In the genomic region with DNA sequence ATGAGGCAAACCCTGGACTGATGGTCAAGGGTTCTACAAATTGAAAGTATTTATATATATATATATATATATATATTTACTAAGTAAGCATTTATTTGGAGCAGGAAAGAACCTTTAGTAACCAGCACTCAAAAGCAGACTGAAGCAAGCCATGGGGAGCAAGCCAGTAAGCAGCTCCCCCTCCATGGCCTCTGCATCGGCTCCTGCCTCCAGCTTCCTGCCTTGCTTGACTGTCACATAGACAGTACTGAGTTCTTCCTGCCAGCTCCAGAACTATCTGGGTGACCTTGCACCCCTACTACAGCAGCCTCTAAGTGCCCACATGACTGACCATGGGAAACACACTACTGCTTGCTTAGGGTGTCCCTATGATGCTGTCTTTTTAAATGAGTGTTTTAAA, we compare ENCODE assay signal across 20 mouse cellular contexts.
"Had no signal": no experiment of that assay in that cellular context is flagged by ENCODE, and none has a peak within 500 bp of the region (broad histone marks: within the 10 kb centered on the region; RNA-seq: fewer than 3 reads in every experiment).

No protein-coding gene starts in this region.

- DNase-seq: kidney, postnatal 14 days; kidney, postnatal 4 days; layer of hippocampus, adult 9-11 months; liver; lung, postnatal 10 days; right cerebral cortex, adult 18-20 months; right cerebral cortex, postnatal 14 days; right cerebral cortex, postnatal 4 days; thymus, adult 18-20 months; thymus, postnatal 36 days had no signal

- H3K27me3 ChIP-seq: limb, embryonic 13.5 days; liver, embryonic 12.5 days; liver, embryonic 15.5 days; lung, embryonic 15.5 days; midbrain, embryonic 12.5 days; midbrain, embryonic 15.5 days; neural tube, embryonic 12.5 days; neural tube, embryonic 15.5 days; stomach, embryonic 15.5 days had no signal

- H3K9me3 ChIP-seq: limb, embryonic 10.5 days; limb, embryonic 13.5 days; liver, embryonic 15.5 days; lung, embryonic 15.5 days; midbrain, embryonic 12.5 days; midbrain, embryonic 15.5 days; neural tube, embryonic 12.5 days; neural tube, embryonic 15.5 days; stomach, embryonic 15.5 days had no signal

- H3K9ac ChIP-seq: limb, embryonic 13.5 days; liver, embryonic 12.5 days; liver, embryonic 15.5 days; lung, embryonic 15.5 days; midbrain, embryonic 12.5 days; midbrain, embryonic 15.5 days; neural tube, embryonic 12.5 days; neural tube, embryonic 15.5 days; stomach, embryonic 15.5 days had no signal

- H3K4me3 ChIP-seq: limb, embryonic 10.5 days; limb, embryonic 13.5 days; liver, embryonic 12.5 days; liver, embryonic 15.5 days; lung, embryonic 15.5 days; midbrain, embryonic 12.5 days; midbrain, embryonic 15.5 days; neural tube, embryonic 12.5 days; neural tube, embryonic 15.5 days; stomach, embryonic 15.5 days had no signal

- H3K4me1 ChIP-seq: limb, embryonic 10.5 days; lung, embryonic 15.5 days; midbrain, embryonic 12.5 days; midbrain, embryonic 15.5 days; neural tube, embryonic 12.5 days; neural tube, embryonic 15.5 days had no signal

- H3K27ac ChIP-seq: limb, embryonic 10.5 days; limb, embryonic 13.5 days; liver, embryonic 12.5 days; liver, embryonic 15.5 days; lung, embryonic 15.5 days; midbrain, embryonic 12.5 days; midbrain, embryonic 15.5 days; neural tube, embryonic 12.5 days; neural tube, embryonic 15.5 days; stomach, embryonic 15.5 days had no signal

- H3K36me3 ChIP-seq: midbrain, embryonic 15.5 days had no signal
